Mouse (Mus musculus) cerebellum, adult 8-10 months (tissue): ENCODE measurements around the gene Brf1.

Experiments
- DNase-seq: peaks from one replicate; pipeline ENCODE4 v3.0.0; 2022

Gene Brf1

GRCm38 (mm10) chr12:112937906-112938305, 62.6 kb downstream of the Brf1 start:
- DNase-seq: no peak

GRCm38 (mm10) chr12:112932647-112933046, 67.9 kb downstream of the Brf1 start:
- no peak for DNase-seq

GRCm38 (mm10) chr12:112929562-112930352, 70.7 kb downstream of the Brf1 start, which contains the start of gene Jag2:
TSS of gene Jag2 (minus strand) at chr12:112929776.
- DNase-seq: no peak

GRCm38 (mm10) chr12:112928401-112929241, 71.9 kb downstream of the Brf1 start:
- DNase-seq: no peak

GRCm38 (mm10) chr12:112927265-112927664, 73.2 kb downstream of the Brf1 start:
- DNase-seq: no peak

- DNase-seq: no peak
Observed at GRCm38 (mm10) chr12:112925950-112926349, 74.6 kb downstream of the Brf1 start.

- no peak for DNase-seq
Observed at GRCm38 (mm10) chr12:112922541-112922940, 78.0 kb downstream of the Brf1 start.

GRCm38 (mm10) chr12:112921518-112921917, 79.0 kb downstream of the Brf1 start:
- DNase-seq: no peak

- DNase-seq: no peak
Observed at GRCm38 (mm10) chr12:112917906-112918305, 82.6 kb downstream of the Brf1 start.

GRCm38 (mm10) chr12:112917486-112917885, 83.0 kb downstream of the Brf1 start:
- no peak for DNase-seq

GRCm38 (mm10) chr12:112916698-112917400, 83.7 kb downstream of the Brf1 start:
- no peak for DNase-seq

- no peak for DNase-seq
Observed at GRCm38 (mm10) chr12:112915587-112915986, 84.9 kb downstream of the Brf1 start.

- DNase-seq: no peak
Observed at GRCm38 (mm10) chr12:112914527-112914926, 86.0 kb downstream of the Brf1 start.

- DNase-seq: peak; percentile 34
Observed at GRCm38 (mm10) chr12:112912951-112913745, 87.4 kb downstream of the Brf1 start.

GRCm38 (mm10) chr12:112911701-112912100, 88.8 kb downstream of the Brf1 start:
- no peak for DNase-seq
